ENCODE assay signal across 15 mouse cellular contexts in the genomic region with DNA sequence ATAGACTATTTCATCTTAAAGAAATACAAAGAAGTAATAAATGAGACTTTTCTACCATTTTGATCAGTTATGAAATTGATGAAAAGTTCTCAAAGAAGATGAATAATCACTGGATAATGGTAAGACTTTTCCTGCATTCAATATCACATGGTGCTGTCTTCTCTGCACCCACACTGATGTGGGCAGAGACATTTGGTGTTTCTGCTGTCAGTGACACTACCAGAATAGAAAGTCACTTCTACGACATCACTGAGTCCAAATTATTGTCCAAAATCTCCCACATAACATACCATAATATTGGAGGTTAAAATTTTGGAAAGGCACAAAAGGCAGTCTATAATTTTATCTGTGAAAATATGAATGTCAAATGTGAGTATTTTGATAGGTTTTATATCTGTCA.
"Had no signal": no experiment of that assay in that cellular context is flagged by ENCODE, and none has a peak within 500 bp of the region (broad histone marks: within the 10 kb centered on the region; RNA-seq: fewer than 3 reads in every experiment).

No protein-coding gene starts in this region.

- DNase-seq: liver, postnatal 0 days; lung, adult 2 months; lung, postnatal 14 days; lung, postnatal 36 days; thymus, adult 2 months; thymus, postnatal 25 days; thymus, postnatal 4 days had no signal

- H3K27ac ChIP-seq: lung, embryonic 15.5 days; macrophage; midbrain, embryonic 13.5 days; midbrain, embryonic 15.5 days; neural tube, embryonic 12.5 days; stomach, embryonic 15.5 days; stomach, postnatal 0 days had no signal

- H3K4me3 ChIP-seq: lung, embryonic 15.5 days; megakaryocyte, embryonic 14.5 days; midbrain, embryonic 13.5 days; midbrain, embryonic 15.5 days; neural tube, embryonic 12.5 days; stomach, embryonic 15.5 days had no signal
